Mouse (Mus musculus) liver, embryonic 18 days (tissue): Measurements from ENCODE around the gene Olfr1255. TPM values are rescaled to one million over a fixed set of nuclear protein-coding genes. Genes with fewer than 3 reads are reported as not detected.

Source experiments
- polyA plus RNA-seq: library from polyadenylated mRNA; depleted of rRNA; stranded (reverse); fragments of >200 nt; gene quantifications from 2 replicates; pipeline ENCODE4 v1.2.3, GENCODE M21; 2012; rRNA removed

The Olfr1255 gene
- not detected in 2 replicates for polyA plus RNA-seq

DNA sequence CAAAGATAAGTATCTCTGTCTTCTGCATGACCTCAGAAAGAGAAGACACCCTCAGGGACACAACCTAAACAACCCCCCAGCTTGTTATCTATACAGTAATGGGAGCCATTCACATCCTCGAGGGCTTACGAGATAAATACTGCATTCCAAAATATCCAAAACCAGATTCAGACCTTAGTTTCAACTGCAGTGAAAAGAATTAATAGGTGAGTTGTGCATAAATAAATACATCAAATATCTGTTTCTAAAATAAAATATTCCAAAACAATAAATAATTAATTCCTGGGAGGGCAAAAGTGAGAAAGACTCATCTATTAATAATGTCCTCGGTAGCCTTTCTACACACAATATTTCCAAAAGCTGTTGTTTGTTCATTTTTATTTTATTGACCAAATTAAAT lies at the start of gene Olfr1255:
Olfr1255 (plus strand) TSS at position 301 of the 400 bp plus-strand sequence.

DNA sequence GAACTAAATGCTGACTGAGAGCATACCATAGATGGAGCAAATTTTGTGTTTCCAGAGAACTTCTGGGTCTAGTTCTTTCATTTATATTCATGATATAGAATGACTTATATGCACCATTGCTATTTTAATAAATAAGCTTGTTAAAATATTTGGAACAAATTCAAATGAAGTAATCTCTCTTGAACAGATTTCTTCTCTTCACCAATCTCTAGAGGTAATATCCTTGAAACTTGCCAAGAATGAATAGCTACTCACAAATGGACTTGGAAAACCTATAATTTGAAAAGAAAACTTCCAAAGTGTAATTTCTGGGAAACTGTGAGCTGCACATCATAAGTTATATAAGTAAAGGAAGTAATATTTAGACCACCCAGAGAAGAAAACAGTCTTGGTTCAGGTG lies 18.3 kb upstream of the Olfr1255 start, which contains the start of gene Olfr1254:
Olfr1254 (minus strand) TSS at position 101 of the 400 bp plus-strand sequence.

DNA sequence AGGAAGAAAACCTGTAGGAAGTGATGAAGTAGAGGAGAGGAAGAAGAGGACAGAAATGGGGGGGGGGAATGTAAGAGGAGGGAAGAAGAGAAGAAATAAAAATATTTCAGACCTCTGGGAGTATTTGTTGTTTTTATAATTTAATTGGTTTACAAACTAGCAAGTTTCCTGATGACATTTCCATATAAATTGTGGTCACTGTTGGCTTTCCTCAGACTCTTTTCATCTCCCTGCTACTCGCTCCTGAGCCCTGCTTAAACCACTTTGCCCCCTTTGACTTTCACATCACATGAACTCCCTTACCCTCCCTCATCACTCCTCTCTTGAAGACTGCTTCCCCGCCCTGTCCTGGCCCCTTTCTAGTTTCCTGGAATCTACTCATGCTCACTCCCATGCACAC lies 29.6 kb downstream of the Olfr1255 start, which contains the start of gene Olfr1256:
Olfr1256 (minus strand) TSS at position 101 of the 400 bp plus-strand sequence.

DNA sequence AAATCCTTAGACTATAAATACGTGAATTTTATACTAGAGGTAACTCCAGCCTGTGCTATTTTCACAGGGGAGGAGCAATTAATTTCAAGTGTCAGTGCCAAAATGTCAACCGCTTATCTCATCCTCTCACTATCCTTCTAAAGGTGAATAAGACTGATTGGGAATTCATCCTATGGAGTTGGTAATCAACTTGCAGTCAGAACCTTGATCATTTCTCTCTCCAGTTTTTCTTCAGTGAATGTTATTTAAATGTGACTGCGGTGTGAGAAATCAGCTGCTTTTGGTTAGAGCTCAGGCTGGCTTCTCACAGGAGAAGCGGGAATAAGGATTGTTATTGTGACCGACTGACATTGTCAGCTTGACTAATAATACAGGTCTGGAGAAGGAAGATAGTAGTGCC lies 36.3 kb downstream of the Olfr1255 start, which contains the start of gene Olfr48:
Olfr48 (minus strand) TSS at position 101 of the 400 bp plus-strand sequence.

Other genes starting within 250 kb of the Olfr1255 start
- gene Olfr1245, start 233.6 kb upstream of the Olfr1255 start, polyA plus RNA-seq, result not detected in 2 replicates
- not detected in 2 replicates for gene Olfr1246, start 218.9 kb upstream of the Olfr1255 start, polyA plus RNA-seq
- gene Olfr1247, start 197.9 kb upstream of the Olfr1255 start, polyA plus RNA-seq, result not detected in 2 replicates
- gene Olfr1248, start 193.8 kb upstream of the Olfr1255 start, polyA plus RNA-seq, result not detected in 2 replicates
- not detected in 2 replicates for gene Olfr1249, start 177.1 kb upstream of the Olfr1255 start, polyA plus RNA-seq
- not detected in 2 replicates for gene Olfr1250, start 150.6 kb upstream of the Olfr1255 start, polyA plus RNA-seq
- gene Olfr1251, start 140.1 kb upstream of the Olfr1255 start, polyA plus RNA-seq, result not detected in 2 replicates
- gene Olfr1252, start 87.0 kb upstream of the Olfr1255 start, polyA plus RNA-seq, result not detected in 2 replicates
- gene Olfr1253, start 55.0 kb upstream of the Olfr1255 start, polyA plus RNA-seq, result not detected in 2 replicates
- gene Olfr1254, start 18.4 kb upstream of the Olfr1255 start, polyA plus RNA-seq, result not detected in 2 replicates
- not detected in 2 replicates for gene Olfr1256, start 29.5 kb downstream of the Olfr1255 start, polyA plus RNA-seq
- not detected in 2 replicates for gene Olfr48, start 36.2 kb downstream of the Olfr1255 start, polyA plus RNA-seq
- gene Olfr1257, start 66.4 kb downstream of the Olfr1255 start, polyA plus RNA-seq, result not detected in 2 replicates
- not detected in 2 replicates for gene Olfr1258, start 115.3 kb downstream of the Olfr1255 start, polyA plus RNA-seq
- gene Olfr1259, start 136.6 kb downstream of the Olfr1255 start, polyA plus RNA-seq, result not detected in 2 replicates
- gene Olfr1260, start 162.3 kb downstream of the Olfr1255 start, polyA plus RNA-seq, result not detected in 2 replicates
- not detected in 2 replicates for gene Olfr1261, start 179.2 kb downstream of the Olfr1255 start, polyA plus RNA-seq
- gene Olfr1262, start 188.1 kb downstream of the Olfr1255 start, polyA plus RNA-seq, result not detected in 2 replicates
- gene Olfr1263, start 200.1 kb downstream of the Olfr1255 start, polyA plus RNA-seq, result not detected in 2 replicates
- gene Olfr1264, start 213.5 kb downstream of the Olfr1255 start, polyA plus RNA-seq, result not detected in 2 replicates
- not detected in 2 replicates for gene Olfr1265, start 223.3 kb downstream of the Olfr1255 start, polyA plus RNA-seq